Mouse (Mus musculus): ENCODE data around the gene Fbrsl1. TPM values are rescaled to one million over a fixed set of nuclear protein-coding genes. Genes with fewer than 3 reads are reported as not detected.

The Fbrsl1 gene
- polyA plus RNA-seq, 1 experiment from 2014 or later, result 21.2 TPM

GRCm38 (mm10) chr5:110421393-110421792, 26.9 kb downstream of the Fbrsl1 start:
- no peak overlapping the region for H3K4me3 ChIP-seq (ENCODE audit: low read depth, low read length)
- no peaks in the 10 kb centered on the region for H3K36me3 ChIP-seq (ENCODE audit: control insufficient read depth, insufficient read depth, low read length)
- no peaks in the 10 kb centered on the region for H3K9me3 ChIP-seq (ENCODE audit: control insufficient read depth, low read length)
- H3K27ac ChIP-seq (ENCODE audit: low read depth, low read length), result no peak overlapping the region
- H3K4me2 ChIP-seq (ENCODE audit: low read depth, low read length), result no peak overlapping the region
- no peak overlapping the region for H3K9ac ChIP-seq (replicated peaks; ENCODE audit: low read depth, low read length)
- H3K4me1 ChIP-seq (ENCODE audit: control insufficient read depth, insufficient read depth, low read length), result peaks cover 19% of the 10 kb centered on the region
- ATAC-seq (ENCODE audit: low read depth), result no peak
- WGBS, result 93% methylated on average over 6 of the region's 6 CpGs
- no peaks in the 10 kb centered on the region for H3K27me3 ChIP-seq (ENCODE audit: control insufficient read depth, insufficient read depth, low read length)

GRCm38 (mm10) chr5:110420950-110421349, 27.4 kb downstream of the Fbrsl1 start:
- Histone ChIP-seq H3K27me3 (ENCODE audit: control insufficient read depth, insufficient read depth, low read length) (no peaks in the 10 kb centered on the region), H3K9me3 (ENCODE audit: control insufficient read depth, low read length) (no peaks in the 10 kb centered on the region), H3K27ac (ENCODE audit: low read depth, low read length) (no peak overlapping the region), H3K4me3 (ENCODE audit: low read depth, low read length) (no peak overlapping the region), H3K4me2 (ENCODE audit: low read depth, low read length) (no peak overlapping the region), H3K9ac (replicated peaks; ENCODE audit: low read depth, low read length) (no peak overlapping the region), H3K4me1 (ENCODE audit: control insufficient read depth, insufficient read depth, low read length) (peaks cover 23% of the 10 kb centered on the region), H3K36me3 (ENCODE audit: control insufficient read depth, insufficient read depth, low read length) (no peaks in the 10 kb centered on the region)
- no peak for ATAC-seq (ENCODE audit: low read depth)
- 69% methylated on average over 1 of the region's 1 CpGs for whole genome bisulfite sequencing

DNA sequence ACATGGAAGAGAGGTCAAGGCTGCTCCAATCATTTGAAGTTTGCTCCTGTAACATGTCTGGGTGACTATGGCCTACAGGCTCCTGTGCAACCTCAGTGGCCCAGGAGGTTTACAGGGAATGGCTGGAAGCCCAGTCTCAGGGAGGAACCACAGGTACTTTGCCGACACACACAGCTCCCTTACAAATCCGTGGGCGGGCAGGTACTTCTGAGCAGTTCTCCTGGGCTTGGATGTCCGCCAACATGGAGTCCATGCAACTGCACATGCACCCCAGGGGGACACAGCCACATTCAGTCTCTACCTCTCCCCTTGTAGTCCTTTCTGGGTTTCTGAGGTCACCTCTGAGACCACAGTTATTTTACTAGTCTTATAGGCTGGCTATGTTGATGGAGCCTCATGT, 28.1 kb downstream of the Fbrsl1 start:
- Histone ChIP-seq H3K4me1 (ENCODE audit: control insufficient read depth, insufficient read depth, low read length) (peaks cover 31% of the 10 kb centered on the region), H3K27me3 (ENCODE audit: control insufficient read depth, insufficient read depth, low read length) (no peaks in the 10 kb centered on the region), H3K9ac (replicated peaks; ENCODE audit: low read depth, low read length) (no peak overlapping the region), H3K27ac (ENCODE audit: low read depth, low read length) (no peak overlapping the region), H3K9me3 (ENCODE audit: control insufficient read depth, low read length) (no peaks in the 10 kb centered on the region), H3K4me2 (ENCODE audit: low read depth, low read length) (no peak overlapping the region), H3K4me3 (ENCODE audit: low read depth, low read length) (no peak overlapping the region), H3K36me3 (ENCODE audit: control insufficient read depth, insufficient read depth, low read length) (no peaks in the 10 kb centered on the region)
- 95% methylated on average over 4 of the region's 4 CpGs for WGBS
- ATAC-seq (ENCODE audit: low read depth), result no peak

GRCm38 (mm10) chr5:110418523-110418911, 29.8 kb downstream of the Fbrsl1 start:
- 100% methylated on average over 1 of the region's 1 CpGs for WGBS

GRCm38 (mm10) chr5:110417756-110418522, 30.4 kb downstream of the Fbrsl1 start:
- H3K4me1 ChIP-seq (ENCODE audit: control insufficient read depth, insufficient read depth, low read length), result peaks cover 35% of the 10 kb centered on the region
- H3K27me3 ChIP-seq (ENCODE audit: control insufficient read depth, insufficient read depth, low read length), result no peaks in the 10 kb centered on the region
- no peak overlapping the region for H3K9ac ChIP-seq (replicated peaks; ENCODE audit: low read depth, low read length)
- no peaks in the 10 kb centered on the region for H3K36me3 ChIP-seq (ENCODE audit: control insufficient read depth, insufficient read depth, low read length)
- no peak overlapping the region for H3K27ac ChIP-seq (ENCODE audit: low read depth, low read length)
- no peak overlapping the region for H3K4me2 ChIP-seq (ENCODE audit: low read depth, low read length)
- no peaks in the 10 kb centered on the region for H3K9me3 ChIP-seq (ENCODE audit: control insufficient read depth, low read length)
- WGBS, result 54% methylated on average over 14 of the region's 14 CpGs
- H3K4me3 ChIP-seq (ENCODE audit: low read depth, low read length), result no peak overlapping the region
- ATAC-seq (ENCODE audit: low read depth), result no peak

More at GRCm38 (mm10) chr5:110418523-110418911, 29.8 kb downstream of the Fbrsl1 start:
- Histone ChIP-seq H3K9me3 (ENCODE audit: control insufficient read depth, low read length) (no peaks in the 10 kb centered on the region), H3K36me3 (ENCODE audit: control insufficient read depth, insufficient read depth, low read length) (no peaks in the 10 kb centered on the region), H3K4me2 (ENCODE audit: low read depth, low read length) (no peak overlapping the region), H3K4me3 (ENCODE audit: low read depth, low read length) (no peak overlapping the region), H3K27me3 (ENCODE audit: control insufficient read depth, insufficient read depth, low read length) (no peaks in the 10 kb centered on the region), H3K4me1 (ENCODE audit: control insufficient read depth, insufficient read depth, low read length) (peaks cover 35% of the 10 kb centered on the region), H3K9ac (replicated peaks; ENCODE audit: low read depth, low read length) (no peak overlapping the region), H3K27ac (ENCODE audit: low read depth, low read length) (no peak overlapping the region)
- ATAC-seq (ENCODE audit: low read depth), result no peak

DNA sequence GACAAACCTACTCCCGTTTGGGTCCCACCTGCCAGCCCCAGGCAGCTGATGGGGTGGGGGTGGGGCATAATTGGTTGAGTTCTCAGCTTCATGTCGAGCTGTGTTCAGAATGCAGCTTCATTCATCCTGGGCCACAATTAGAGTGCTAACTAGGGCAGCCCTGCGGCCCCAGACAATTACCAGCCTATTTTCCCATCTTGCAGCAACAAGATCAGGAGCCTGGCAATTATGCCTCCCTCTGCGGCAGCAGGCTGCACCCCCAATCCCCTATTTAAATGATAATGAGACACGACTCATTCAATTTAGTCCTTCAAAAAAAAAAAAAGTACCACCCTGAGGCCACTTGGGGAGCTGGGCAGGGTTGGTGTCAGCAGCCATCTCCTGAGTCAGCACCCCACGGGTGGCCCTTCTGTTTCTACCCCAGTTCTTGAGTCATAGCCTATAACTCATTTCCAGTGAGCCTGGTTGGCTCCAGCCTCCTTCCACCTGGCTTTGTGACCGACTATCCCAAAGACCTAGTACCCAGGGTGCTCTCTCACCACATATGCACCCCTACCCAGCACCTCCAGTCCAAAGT, 31.4 kb downstream of the Fbrsl1 start:
- H3K9me3 ChIP-seq (ENCODE audit: control insufficient read depth, low read length), result no peaks in the 10 kb centered on the region
- peaks cover 35% of the 10 kb centered on the region for H3K4me1 ChIP-seq (ENCODE audit: control insufficient read depth, insufficient read depth, low read length)
- 0 out of 2 replicates have a peak overlapping the region, but pooled peaks have one; percentile 25 for H3K9ac ChIP-seq (replicated peaks; ENCODE audit: low read depth, low read length)
- no peaks in the 10 kb centered on the region for H3K36me3 ChIP-seq (ENCODE audit: control insufficient read depth, insufficient read depth, low read length)
- no peaks in the 10 kb centered on the region for H3K27me3 ChIP-seq (ENCODE audit: control insufficient read depth, insufficient read depth, low read length)
- no peak overlapping the region for H3K4me2 ChIP-seq (ENCODE audit: low read depth, low read length)
- ATAC-seq (ENCODE audit: low read depth), result peak; percentile 69
- peak overlapping the region; percentile 75 for H3K27ac ChIP-seq (ENCODE audit: low read depth, low read length)
- WGBS, result 5% methylated on average over 7 of the region's 7 CpGs
- H3K4me3 ChIP-seq (ENCODE audit: low read depth, low read length), result no peak overlapping the region

DNA sequence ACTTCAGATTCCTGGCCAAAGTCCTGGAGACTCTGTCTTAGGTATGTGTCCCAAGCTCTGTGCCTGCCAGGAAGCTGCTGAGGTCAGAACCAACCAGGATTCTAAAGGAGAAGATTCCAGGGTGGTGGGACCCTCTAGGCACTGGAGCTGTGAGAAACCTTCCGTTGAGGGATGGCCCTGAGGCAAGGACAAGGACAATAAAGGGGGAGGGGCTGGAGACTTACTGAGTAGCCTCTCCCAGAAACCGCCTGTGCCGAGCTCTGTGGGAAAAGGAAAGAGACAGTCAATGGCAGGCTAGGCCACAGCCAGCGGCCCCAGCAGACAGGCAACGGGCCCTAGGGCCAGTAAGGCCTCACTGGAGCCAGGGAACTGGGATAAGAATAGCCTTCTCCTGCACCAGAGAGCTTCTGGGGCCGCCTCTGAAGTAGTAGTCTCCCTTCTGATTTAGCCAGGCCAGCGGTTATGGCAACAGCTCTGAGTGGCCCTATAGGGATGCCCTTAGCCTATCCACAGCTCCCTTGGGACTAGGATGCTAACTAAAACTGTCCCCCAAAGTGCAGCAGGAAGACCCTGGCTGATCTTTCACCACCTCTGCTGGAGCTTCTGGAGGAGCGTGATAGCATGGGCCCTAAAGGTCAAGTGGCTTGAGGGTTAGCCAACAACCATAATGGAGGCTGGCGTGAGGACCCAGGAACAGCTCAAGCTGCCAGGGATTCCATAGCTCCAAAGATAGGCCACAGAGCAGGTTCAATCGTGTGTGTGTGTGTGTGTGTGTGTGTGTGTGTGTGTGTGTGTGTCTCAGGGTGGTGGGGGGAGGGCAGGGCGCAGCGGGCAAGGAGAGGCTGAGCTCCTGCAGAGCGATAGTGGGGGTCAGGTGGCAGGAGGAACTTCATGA, 32.2 kb downstream of the Fbrsl1 start:
- Histone ChIP-seq H3K27me3 (ENCODE audit: control insufficient read depth, insufficient read depth, low read length) (no peaks in the 10 kb centered on the region), H3K9me3 (ENCODE audit: control insufficient read depth, low read length) (no peaks in the 10 kb centered on the region), H3K4me2 (ENCODE audit: low read depth, low read length) (no peak overlapping the region), H3K4me1 (ENCODE audit: control insufficient read depth, insufficient read depth, low read length) (peaks cover 35% of the 10 kb centered on the region), H3K4me3 (ENCODE audit: low read depth, low read length) (no peak overlapping the region), H3K27ac (ENCODE audit: low read depth, low read length) (peak overlapping the region; percentile 75), H3K9ac (replicated peaks; ENCODE audit: low read depth, low read length) (no peak overlapping the region), H3K36me3 (ENCODE audit: control insufficient read depth, insufficient read depth, low read length) (no peaks in the 10 kb centered on the region)
- peak; percentile 19 for ATAC-seq (ENCODE audit: low read depth)
- 24% methylated on average over 13 of the region's 13 CpGs for WGBS

DNA sequence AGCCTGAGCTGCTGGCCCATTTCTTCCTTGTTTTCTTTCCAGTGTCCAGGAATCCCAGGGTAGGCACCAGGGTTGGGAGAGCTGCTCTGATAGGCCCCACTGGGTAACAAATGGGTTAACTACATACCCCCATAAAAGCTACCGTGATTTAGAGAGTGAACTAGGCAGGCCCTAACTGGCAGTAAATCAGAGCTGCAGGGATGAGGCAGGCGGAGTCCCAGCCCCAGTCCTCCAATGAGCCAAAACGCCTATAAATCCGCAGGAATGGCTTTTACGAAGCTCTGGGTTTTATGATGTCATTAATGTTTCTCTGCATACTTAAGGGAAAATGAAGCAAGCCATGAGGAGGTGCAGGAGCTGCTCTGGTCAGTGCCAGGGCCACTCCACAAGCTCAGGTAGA, 33.3 kb downstream of the Fbrsl1 start:
- no peaks in the 10 kb centered on the region for H3K36me3 ChIP-seq (ENCODE audit: control insufficient read depth, insufficient read depth, low read length)

More for the DNA sequence above, 33.3 kb downstream of the Fbrsl1 start:
- WGBS, result 21% methylated on average over 5 of the region's 5 CpGs
- peaks cover 35% of the 10 kb centered on the region for H3K4me1 ChIP-seq (ENCODE audit: control insufficient read depth, insufficient read depth, low read length)
- peak; percentile 22; the same call in 1 of the 2 replicates for ATAC-seq (ENCODE audit: low read depth)
- 0 out of 2 replicates have a peak overlapping the region, but pooled peaks have one; percentile 4 for H3K27ac ChIP-seq (ENCODE audit: low read depth, low read length)
- H3K4me2 ChIP-seq (ENCODE audit: low read depth, low read length), result no peak overlapping the region
- no peak overlapping the region for H3K4me3 ChIP-seq (ENCODE audit: low read depth, low read length)
- no peaks in the 10 kb centered on the region for H3K27me3 ChIP-seq (ENCODE audit: control insufficient read depth, insufficient read depth, low read length)
- H3K9ac ChIP-seq (replicated peaks; ENCODE audit: low read depth, low read length), result no peak overlapping the region
- H3K9me3 ChIP-seq (ENCODE audit: control insufficient read depth, low read length), result no peaks in the 10 kb centered on the region

Data from neural tube, embryonic 14.5 days (tissue).